Mouse (Mus musculus) bone marrow, adult 2 months (tissue): ENCODE results near the gene Dcp1a. TPM values are rescaled to one million over a fixed set of nuclear protein-coding genes. Genes with fewer than 3 reads are reported as not detected.

Source experiments
- H3K27ac ChIP-seq: fragments of 200-500 bp; 2 replicates; pipeline ENCODE4 v1.5.1; 2012; ENCODE audit warnings: low read depth, mild to moderate bottlenecking, control low read depth, inconsistent platforms, low read length; ENCODE audit not compliant: control insufficient read depth, poor library complexity, insufficient read depth
- H3K4me1 ChIP-seq: fragments of 200-500 bp; 2 replicates; pipeline ENCODE4 v1.6.1; 2011; ENCODE audit warnings: low read length; ENCODE audit not compliant: control insufficient read depth, insufficient read depth
- H3K4me3 ChIP-seq: fragments of 200-500 bp; replicated peaks from 2 replicates; pipeline ENCODE3; 2011; ENCODE audit warnings: mild to moderate bottlenecking, low read depth, low read length, control low read depth; ENCODE audit not compliant: control insufficient read depth
- CTCF ChIP-seq: fragments of 200-500 bp; IDR thresholded peaks from 2 replicates; pipeline ENCODE4 v1.5.1; 2011; ENCODE audit warnings: low read length, control low read depth; ENCODE audit not compliant: control insufficient read depth, insufficient read depth
- POLR2A ChIP-seq: fragments of 200-500 bp; IDR thresholded peaks from 2 replicates; pipeline ENCODE4 v1.6.1; 2011; ENCODE audit warnings: low read depth, mild to moderate bottlenecking, control low read depth, low read length, borderline replicate concordance; ENCODE audit not compliant: control insufficient read depth
- WGBS: fragments of 180-500 bp; shearing (Covaris S2); methylation state at CpG from one replicate; pipeline ENCODE4 v1.1.7; 2018; 5-methylcytosine and 5-hydroxymethylcytosine counted together
- polyA plus RNA-seq: library from polyadenylated mRNA; stranded (reverse); fragments of >200 nt; gene quantifications from 2 replicates; pipeline ENCODE4 v1.2.4, GENCODE M21; 2011; ENCODE audit warnings: low replicate concordance; ENCODE audit not compliant: missing spikeins, insufficient read depth, insufficient read length

The Dcp1a gene
- 5.5 and 16.6 TPM in 2 replicates for polyA plus RNA-seq

GRCm38 (mm10) chr14:30479361-30479948 is at the start of gene Dcp1a:
Gene Dcp1a, plus strand, starts transcription at chr14:30479535.
- Histone ChIP-seq H3K27ac (peak within 1 kb of the TSS; percentile 84), H3K4me1 (no peaks in the 10 kb centered on the region), H3K4me3 (peak within 1 kb of the TSS; percentile 97)
- TF ChIP-seq CTCF (peak; percentile 10; the same call in 1 of the 2 replicates), POLR2A (peak; percentile 84)
- WGBS: under 1% methylated on average over 39 of the region's 39 CpGs

DNA sequence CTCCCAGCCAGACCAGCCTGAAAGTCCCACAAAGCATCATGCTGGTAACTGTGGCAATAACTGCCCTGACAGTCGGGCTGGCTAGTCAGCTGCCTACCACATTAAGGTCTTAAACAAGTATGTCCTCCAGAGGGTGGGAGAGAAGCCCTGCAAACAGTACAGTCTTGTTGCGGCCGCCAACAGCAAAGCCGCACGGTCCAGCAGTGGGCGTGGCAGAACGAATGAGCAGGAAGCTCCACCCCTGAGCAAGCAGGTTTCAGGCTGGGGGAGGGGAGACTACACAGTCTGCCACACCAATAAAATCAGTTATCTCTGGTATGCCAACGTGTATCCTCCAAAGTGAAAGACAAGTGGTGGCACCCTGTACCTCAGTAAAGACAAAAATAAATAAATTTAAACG is 49.7 kb upstream of the Dcp1a start:
- WGBS: 51% methylated on average over 9 of the region's 9 CpGs
- no peak for TF ChIP-seq CTCF
- no peak for TF ChIP-seq POLR2A
- peaks cover 4% of the 10 kb centered on the region for H3K4me1 ChIP-seq
- no peak overlapping the region for H3K27ac ChIP-seq
- H3K4me3 ChIP-seq: no peak overlapping the region

DNA sequence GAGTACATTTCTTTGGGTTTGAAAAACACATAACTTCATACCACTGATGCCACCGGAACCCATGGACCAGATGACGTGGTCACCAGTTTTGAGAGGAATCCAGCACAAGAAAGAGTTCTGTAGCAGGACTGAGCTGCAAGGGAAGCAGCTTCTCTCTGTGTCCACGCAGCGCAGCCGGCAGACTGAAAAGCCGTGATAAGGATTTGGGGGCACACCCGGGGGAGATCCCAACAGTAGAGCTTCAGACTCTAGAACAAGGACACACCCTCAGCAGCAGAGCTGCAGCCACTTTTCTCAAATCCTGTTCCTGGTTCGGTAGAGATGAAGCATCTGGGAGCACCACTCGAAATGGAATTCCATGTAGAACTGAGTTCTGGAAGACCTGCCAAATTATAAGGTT is 49.3 kb upstream of the Dcp1a start:
- 81% methylated on average over 9 of the region's 9 CpGs for WGBS
- TF ChIP-seq POLR2A: no peak
- TF ChIP-seq CTCF: no peak
- H3K4me3 ChIP-seq: no peak overlapping the region
- H3K27ac ChIP-seq: no peak overlapping the region
- peaks cover 4% of the 10 kb centered on the region for H3K4me1 ChIP-seq

DNA sequence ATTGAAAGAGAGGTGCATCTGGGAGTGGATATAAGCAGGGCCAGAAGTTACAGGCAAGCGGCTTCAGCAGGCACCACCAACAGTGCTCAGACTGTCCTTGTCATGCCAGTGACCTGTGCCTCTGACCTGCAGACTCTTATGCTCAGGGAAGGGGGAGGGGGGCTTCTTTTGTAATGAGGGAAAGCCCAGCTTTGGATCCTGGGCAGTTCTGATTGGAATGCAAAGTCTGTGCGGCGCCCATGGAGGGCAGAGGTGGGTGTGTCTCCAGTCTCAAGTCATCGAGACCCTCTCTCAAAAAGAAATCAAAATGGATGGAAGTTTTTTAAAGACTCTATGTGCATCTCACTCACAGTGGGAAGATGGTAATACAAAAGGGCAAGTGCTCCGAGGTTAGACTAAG is 48.9 kb upstream of the Dcp1a start:
- no peak overlapping the region for H3K27ac ChIP-seq
- no peak overlapping the region for H3K4me3 ChIP-seq
- WGBS: 82% methylated on average over 5 of the region's 5 CpGs
- peaks cover 4% of the 10 kb centered on the region for H3K4me1 ChIP-seq
- TF ChIP-seq CTCF (no peak), POLR2A (no peak)

GRCm38 (mm10) chr14:30435316-30435715 is 44.0 kb upstream of the Dcp1a start:
- no peak overlapping the region for H3K4me3 ChIP-seq
- peaks cover 5% of the 10 kb centered on the region for H3K4me1 ChIP-seq
- TF ChIP-seq POLR2A (no peak), CTCF (no peak)
- no peak overlapping the region for H3K27ac ChIP-seq
- WGBS: 40% methylated on average over 5 of the region's 5 CpGs

GRCm38 (mm10) chr14:30439915-30440314 is 39.4 kb upstream of the Dcp1a start:
- WGBS: 63% methylated on average over 3 of the region's 3 CpGs
- Histone ChIP-seq H3K4me3 (no peak overlapping the region), H3K4me1 (peaks cover 1% of the 10 kb centered on the region; the same call in 1 of the 2 replicates), H3K27ac (no peak overlapping the region)
- TF ChIP-seq CTCF (no peak), POLR2A (no peak)

GRCm38 (mm10) chr14:30455801-30456595 is 23.3 kb upstream of the Dcp1a start:
- TF ChIP-seq POLR2A: no peak
- no peak for TF ChIP-seq CTCF
- Histone ChIP-seq H3K4me3 (no peak overlapping the region), H3K27ac (no peak overlapping the region), H3K4me1 (peaks cover 7% of the 10 kb centered on the region)
- 35% methylated on average over 13 of the region's 13 CpGs for WGBS

GRCm38 (mm10) chr14:30457436-30457835 is 21.9 kb upstream of the Dcp1a start:
- WGBS: 62% methylated on average over 7 of the region's 7 CpGs
- TF ChIP-seq POLR2A: no peak
- TF ChIP-seq CTCF: no peak
- H3K27ac ChIP-seq: no peak overlapping the region
- H3K4me1 ChIP-seq: peaks cover 7% of the 10 kb centered on the region
- no peak overlapping the region for H3K4me3 ChIP-seq
